Mouse (Mus musculus) ovary, postnatal 36 days (tissue): Measurements from ENCODE around the gene Kidins220.

ENCODE experiments used
- DNase-seq: peaks from one replicate; pipeline ENCODE4 v3.0.0; 2022; ENCODE audit warnings: low spot score, mixed read lengths

Kidins220 gene

GRCm38 (mm10) chr12:25092751-25093211 is 118.1 kb downstream of the Kidins220 start:
- peak; percentile 45 for DNase-seq

DNA sequence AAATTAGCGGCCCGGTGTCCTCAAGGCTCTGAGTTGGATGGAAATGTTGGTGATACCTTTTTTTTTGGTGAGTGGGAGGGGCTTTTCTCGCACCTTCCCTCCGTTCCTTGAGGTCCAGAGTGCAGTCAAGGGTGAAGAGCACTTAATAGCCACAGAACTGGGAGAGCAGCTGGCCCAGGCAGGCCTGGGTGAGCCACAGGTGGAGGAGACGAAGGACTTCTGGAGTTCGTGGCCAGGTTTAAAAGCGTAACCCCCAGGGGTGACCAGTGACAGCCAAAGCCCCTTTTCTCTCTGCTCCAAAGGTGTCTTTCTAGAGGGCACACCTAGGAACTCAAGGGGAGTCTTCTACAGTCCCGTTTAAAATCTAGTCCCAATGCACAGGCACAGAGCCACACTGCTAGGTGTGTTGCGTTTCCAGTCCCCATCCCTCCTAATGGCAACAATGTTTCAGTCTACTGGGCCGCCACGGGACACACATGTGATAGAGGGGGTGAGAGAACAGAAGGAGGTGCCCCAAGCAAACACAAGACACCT is 118.6 kb downstream of the Kidins220 start:
- no peak for DNase-seq

GRCm38 (mm10) chr12:25094621-25095521 is 120.1 kb downstream of the Kidins220 start:
- DNase-seq = peak; percentile 25

DNA sequence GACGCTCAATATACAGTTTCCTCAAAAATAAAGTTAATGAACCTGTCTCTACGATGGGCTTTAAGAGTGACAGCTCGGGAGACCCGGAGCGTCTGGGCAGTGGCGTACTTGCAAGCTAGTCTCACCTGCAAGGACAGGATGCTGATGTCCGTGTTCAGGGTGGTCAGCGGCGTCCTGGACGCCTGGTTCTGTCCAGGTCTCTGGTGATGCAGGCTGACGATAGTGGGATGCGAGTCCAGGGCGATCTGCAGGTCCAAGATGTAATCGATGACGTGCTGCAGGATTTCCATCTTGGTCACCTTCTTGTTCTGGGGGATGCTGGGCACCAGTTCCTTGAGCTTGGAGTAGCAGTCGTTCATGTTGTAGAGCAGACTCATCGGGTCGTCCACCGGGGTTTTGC is 120.8 kb downstream of the Kidins220 start:
- DNase-seq = no peak

- peak; percentile 95 for DNase-seq
These were observed 121.4 kb downstream of the Kidins220 start for GRCm38 (mm10) chr12:25095974-25096639.

DNA sequence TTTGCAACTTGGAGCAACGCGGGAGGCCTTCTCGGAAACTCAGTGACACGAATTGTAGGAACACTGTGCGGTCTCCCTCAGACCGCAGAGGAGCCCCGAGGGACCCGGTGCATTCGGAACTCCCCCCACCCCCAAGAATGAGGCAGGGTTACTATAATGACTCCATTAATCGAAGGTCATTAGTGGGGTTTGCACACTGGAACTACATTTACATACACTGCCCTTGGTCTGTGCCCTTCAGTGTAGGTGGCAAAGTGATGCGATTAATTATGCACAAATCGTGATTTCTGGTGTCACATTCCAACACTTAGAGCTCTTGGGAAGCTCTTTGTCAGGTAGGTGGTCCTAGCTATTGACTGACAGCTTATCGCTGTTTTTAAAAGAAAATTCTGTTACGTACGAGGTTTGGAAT is 121.9 kb downstream of the Kidins220 start:
- no peak for DNase-seq

DNA sequence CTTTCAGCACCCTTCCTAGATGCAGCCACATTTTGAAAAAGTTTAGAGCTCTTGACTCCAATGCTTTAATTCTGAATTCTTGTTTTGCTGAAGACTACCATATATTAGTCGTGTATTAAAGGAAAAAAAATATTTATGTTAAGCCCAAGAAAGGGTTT is 122.2 kb downstream of the Kidins220 start, which contains the start of gene Id2:
Id2 (minus strand) TSS at position 89 of the 158 bp plus-strand sequence.
- DNase-seq = no peak

GRCm38 (mm10) chr12:25097210-25098160 is 122.8 kb downstream of the Kidins220 start:
- DNase-seq = peak; percentile 30

- DNase-seq = no peak
These were observed 123.4 kb downstream of the Kidins220 start for GRCm38 (mm10) chr12:25098161-25098550.

GRCm38 (mm10) chr12:25098561-25099312 is 124.0 kb downstream of the Kidins220 start:
- peak; percentile 95 for DNase-seq

DNA sequence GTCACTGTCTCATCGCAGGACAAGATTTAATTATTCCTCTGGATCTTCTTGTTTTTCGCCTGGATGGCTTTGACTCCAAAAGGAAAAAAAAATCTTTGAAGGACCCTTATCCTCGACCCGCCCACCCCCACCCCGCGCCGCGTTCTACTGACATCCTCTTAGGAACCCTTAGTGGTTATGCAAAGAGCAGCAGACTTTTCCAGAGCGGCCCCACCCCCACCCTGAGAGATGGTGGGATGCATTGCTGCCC is 124.5 kb downstream of the Kidins220 start:
- DNase-seq = peak; percentile 42

- peak; percentile 54 for DNase-seq
These were observed 125.1 kb downstream of the Kidins220 start for GRCm38 (mm10) chr12:25099563-25100408.

DNA sequence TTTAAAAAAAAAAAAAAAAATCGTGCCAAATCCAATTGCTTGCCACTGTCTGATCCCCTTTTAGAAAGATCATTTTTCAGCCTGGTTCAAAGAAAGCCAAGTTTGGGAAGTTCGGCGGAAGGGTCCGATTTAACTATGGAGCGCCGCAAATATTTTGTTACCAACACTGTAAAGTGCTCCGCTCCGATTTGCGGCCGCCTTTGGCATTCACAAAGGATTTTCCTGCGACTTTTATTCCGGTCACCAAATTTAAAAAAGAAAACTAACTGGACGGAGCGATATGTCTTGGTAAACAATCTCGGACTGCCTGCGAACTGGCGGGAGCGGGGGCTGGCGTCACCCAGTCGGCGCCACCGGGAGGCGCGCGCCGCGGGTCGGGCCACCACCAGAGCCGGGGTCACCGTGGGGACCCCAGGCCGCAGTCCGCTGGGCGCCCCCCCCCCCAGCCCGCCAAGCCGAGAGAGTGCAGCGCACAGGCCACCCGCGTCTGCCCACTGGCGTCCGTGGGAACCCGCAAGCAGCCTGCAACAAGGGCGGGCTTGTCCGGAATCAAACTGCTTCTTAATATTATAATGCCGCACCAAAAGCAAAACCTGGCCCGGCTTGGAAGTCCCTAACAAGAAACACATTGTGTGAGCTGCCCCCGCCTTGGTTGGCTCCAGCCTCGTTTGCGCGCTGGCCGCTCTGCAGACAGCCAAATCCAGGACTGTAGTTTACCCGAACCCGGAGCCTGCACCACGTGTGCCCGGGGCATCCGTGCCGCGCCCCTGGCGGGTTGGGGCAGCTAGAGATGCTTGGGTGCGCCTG is 125.9 kb downstream of the Kidins220 start:
- DNase-seq = peak; percentile 59

- DNase-seq = no peak
These were observed 126.7 kb downstream of the Kidins220 start for GRCm38 (mm10) chr12:25101389-25101788.

DNA sequence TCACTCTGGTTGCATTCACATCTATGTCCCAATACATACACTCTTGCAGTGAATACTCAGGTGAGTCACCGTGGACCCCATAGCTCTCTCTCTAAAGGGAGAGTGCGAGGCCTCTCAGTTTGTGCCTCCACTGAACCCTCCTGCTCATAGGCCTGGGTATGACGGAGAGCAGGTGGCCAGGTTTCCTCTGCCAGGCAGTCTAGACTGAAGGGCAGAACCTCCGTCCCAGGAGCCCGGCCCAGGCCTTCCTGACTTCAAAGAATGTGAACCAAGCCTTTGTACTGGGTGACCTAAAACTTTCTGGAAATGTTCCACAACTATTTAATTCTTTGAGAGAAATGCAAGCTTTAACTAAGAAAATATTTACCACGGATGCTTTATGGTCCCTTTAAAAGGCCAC is 129.2 kb downstream of the Kidins220 start:
- DNase-seq = no peak

- DNase-seq = no peak
These were observed 129.8 kb downstream of the Kidins220 start for GRCm38 (mm10) chr12:25104541-25104940.

- no peak for DNase-seq
These were observed 134.1 kb downstream of the Kidins220 start for GRCm38 (mm10) chr12:25108865-25109264.

DNA sequence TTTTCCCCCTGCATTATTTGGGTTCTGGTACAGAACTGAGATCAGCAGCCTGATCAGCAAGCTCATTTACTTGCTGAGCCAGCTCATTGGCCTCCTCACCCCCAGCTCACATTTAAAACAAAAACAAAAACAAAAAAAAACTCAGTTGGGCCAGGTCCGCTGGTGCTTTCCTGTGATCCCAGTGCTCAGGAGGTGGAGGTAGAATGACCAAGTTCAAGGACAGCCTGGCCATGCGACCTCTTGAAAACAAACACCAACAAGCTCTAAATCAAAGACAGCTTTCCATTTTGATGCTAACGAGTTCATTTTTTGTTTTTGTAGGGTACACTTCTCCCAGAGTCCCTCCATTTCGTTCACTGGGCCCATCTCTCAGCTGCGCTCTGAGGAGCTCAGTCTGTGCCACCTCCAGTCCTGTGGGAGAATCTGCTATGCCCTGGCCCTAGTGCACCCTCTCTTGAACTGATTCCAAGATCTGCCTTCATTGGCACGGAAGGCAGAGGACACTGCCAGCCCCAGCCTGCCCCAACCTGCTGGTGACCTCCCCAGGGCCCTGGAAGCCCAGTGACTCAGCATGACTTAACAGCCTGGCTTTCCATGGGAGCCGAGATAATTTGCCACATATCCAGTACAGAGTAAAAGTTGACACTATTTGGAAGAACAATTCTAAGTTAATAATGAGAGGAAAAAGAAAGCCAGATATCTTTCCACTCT is 135.4 kb downstream of the Kidins220 start:
- DNase-seq = peak; percentile 34

GRCm38 (mm10) chr12:25110682-25111078 is 136.0 kb downstream of the Kidins220 start:
- DNase-seq = no peak
